Mouse (Mus musculus) megakaryocyte-erythroid progenitor cell, adult 5-6 weeks (primary cell): Measurements from ENCODE around the gene Fam129a. TPM values are rescaled to one million over a fixed set of nuclear protein-coding genes. Genes with fewer than 3 reads are reported as not detected.
A peak's percentile ranks its signal among the peaks of the same experiment; 100 is the strongest.
"Not testable (repeated sequence)": the region's sequence is repeated elsewhere in the genome, so short reads cannot be mapped to it uniquely, and the experiment has no call there.

Experiments
- ATAC-seq: replicated peaks from 2 replicates; pipeline ENCODE4 v1.8.0; 2016; ENCODE audit warnings: mild to moderate bottlenecking, inconsistent platforms; ENCODE audit not compliant: severe bottlenecking, poor library complexity, low FRiP score, low TSS enrichment
- total RNA-seq, 2 experiments: library from RNA; stranded (forward) in 1 of 2; stranded (reverse) in 1 of 2; fragments of 200-1000, 215-1000 nt in 1 of 2; fragments of >200 nt in 1 of 2; fragmentation: Nextera tagmentation in 1 of 2; gene quantifications; 2 replicates each; pipeline ENCODE4 v1.2.3; 2014 to 2017

Fam129a gene
- total RNA-seq, 2 experiments from 2014 or later = 0.83 to 3.1 TPM

DNA sequence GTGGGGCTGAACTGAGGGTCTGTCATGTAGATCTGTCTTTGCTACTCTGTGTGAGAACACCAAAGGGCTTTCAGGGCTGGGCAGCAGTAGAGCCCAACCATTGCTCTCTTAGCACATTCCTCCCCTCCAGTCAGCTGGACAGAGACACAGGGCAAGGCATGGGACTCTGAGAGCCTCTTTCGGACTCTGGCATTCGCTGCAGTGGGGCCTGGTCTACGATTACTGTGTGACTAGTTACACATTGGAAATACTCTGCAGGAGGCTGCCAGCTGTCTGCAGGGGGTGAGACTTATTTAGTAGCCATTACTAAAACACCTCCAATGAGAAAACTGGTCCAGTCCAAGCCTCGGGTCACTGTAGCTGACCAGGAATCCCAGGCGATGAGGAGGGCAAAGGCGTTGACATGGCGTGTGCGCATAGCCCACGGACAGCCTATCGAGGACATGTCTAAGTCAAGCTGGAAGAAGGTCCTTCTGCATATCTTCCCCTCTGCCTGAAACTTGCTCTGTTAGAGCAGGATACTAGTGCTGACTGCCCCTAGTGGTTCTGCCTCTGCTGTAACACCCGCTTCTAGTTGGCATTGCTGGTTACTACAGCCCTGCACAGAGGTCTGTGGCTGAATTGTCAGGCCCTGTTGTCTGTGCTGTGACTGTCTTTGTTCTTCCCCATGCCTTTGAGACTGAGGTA is 145.2 kb downstream of the Fam129a start:
- peak; percentile 66 for ATAC-seq

DNA sequence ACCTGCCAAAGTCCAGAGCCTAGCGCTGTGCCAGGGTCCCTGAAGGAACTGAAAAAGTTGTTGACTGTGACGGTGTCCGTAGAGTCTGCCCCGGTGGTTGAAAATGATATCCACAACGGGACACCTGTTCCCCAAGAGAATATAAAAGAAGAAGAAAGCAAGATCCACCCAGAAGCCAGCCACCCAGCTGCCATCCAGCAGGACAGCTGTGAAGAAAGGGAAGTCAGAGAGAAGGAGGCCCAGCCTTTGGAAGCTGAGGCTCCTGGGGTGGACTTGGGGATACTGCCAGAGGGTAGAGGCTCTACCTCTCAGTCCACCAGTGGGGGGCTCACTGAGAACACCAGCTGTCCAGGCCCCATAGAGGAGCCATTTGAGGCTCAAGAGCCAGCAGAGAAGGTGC is 146.6 kb downstream of the Fam129a start:
- ATAC-seq = no peak

DNA sequence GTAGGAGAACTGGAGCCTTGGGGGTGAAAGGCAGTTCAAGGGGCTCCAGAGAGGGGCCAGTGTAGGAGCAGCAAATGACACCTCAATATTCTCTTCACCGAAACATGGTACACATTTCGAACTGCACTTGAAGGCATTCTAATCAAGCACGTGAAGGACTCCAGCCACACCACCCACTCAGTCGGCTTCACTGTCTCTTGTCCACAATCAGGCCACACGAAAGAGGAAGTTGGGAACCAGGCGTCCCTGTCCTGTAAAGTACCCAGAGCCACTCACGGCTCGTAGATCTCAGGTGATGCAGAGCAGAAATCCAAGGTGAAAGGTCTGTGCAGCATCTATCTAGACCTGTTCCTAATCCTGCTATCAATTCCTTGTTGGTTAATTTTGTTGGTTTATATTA is 147.6 kb downstream of the Fam129a start:
- 0 out of 2 replicates have a peak, but pooled peaks have one; percentile 21 for ATAC-seq

DNA sequence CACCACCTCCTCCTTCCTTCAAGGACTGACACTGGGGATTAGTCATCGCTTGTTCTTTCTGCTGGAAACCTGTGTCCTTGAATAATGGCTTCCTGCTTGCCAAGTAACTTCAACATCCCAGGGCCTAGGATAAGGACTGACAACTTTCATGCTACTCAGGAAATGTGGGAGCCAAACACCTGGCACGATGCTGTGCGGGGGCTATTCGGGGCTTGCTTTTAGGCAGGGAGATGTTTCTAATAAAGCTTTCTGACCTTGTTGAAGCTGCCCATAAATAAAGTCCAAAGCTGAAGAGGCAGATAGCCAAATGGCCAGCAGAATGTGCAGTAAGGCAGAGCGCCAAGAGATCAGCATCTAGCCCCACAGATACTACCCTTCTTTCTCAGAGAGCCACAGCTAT is 148.9 kb downstream of the Fam129a start:
- no peak for ATAC-seq

DNA sequence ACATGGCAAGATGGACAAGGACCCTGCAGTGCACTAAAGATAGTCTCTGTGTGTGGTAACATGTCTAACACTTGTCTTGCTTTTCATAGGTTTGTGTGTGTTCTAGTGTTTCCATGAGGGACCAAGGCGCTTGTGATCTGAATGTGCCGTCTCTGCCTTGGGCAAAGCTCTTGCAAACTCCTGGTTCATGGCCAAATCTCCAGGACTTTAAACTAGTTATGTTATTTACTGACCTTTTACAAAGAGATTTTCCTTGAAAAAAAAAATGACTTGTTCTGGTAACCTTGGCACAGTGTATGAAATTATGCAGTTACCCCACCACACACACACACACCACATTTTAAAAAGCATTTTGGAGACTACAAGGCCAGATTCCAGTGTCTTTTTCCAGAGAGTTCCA is 149.6 kb downstream of the Fam129a start:
- no peak for ATAC-seq

DNA sequence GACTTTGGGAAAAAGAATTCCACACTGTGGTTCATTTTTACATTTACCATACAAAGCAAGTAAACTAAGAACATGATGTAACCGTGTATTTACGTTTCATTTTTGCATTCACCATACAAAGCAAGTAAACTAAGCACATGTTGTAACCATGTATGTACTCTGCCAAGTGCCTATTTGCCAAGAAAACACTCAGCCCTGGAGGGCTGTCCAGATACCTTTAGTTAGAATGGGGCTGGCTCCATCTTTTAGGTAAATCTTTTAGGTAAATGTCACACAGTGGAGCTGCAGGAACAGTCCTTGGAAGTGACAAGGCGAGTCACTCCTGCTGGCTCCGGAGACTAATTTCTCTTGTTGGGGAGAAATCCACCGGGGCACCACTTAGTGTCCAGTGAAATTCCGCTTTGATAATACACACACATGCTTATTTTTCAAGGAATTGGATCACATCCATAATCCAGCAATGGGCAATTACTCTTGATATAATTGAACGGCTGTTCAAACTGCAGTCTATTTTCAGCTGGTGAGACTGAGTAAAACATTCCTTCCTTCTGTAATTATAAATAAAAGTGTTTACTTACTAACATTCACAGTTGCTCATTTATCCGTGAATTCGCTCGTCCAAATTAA is 150.5 kb downstream of the Fam129a start:
- no peak for ATAC-seq

DNA sequence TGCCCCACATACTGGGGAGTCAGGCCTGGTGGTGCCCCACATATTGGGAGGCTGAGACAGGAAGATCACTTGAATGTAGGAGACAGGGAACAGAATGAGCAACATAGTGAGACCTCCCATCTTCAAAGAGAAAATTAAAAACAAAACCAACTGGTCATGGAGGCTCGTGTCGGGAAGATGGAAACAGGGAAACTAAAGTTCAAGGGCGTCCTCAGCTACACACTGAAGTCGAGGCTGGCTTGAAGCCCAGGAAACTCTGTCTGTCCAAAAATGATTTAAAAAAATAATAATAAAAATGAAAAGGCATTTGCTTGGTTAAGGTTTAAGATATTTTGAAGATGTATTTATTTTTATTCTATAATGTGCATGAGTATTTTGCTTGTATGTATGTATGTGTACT is 152.8 kb downstream of the Fam129a start:
- ATAC-seq = no peak

DNA sequence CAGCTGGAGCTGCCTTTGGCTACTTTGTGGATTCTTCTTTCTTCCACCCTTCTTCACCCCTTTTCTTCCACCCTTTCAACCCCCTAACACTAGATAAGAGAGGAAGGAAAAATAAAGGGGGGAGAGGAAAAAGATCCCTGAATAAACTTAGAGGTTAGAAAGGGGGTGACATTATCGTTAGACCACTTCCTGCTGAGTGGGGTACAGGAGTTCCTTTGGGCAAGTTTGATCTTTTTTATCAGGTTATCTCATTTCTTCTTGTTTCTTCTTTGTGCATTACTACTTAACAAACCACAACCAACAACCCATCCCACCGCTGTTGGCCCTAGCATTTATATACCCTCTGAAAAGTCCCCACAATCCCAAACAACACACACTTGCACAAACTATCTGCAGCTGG is 154.6 kb downstream of the Fam129a start:
- ATAC-seq = no peak

DNA sequence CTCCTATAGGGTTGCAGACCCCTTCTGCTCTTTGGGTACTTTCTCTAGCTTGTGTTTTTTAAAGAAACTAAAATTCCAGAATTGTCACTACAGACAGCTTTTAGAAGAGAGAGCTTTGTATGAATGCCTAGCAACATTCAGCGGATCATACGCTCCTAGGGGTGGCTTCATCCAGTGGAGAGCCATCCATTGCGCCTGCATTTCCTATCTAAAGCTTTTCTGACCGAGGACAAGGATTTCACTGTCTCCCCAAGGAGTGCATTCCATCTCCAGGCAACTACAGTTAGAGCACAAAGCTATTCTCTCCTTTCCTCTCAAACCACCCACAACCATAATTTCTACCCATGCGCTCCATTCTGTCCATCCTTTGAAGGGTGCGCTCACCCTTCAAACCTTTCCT is 155.4 kb downstream of the Fam129a start:
- ATAC-seq = no peak

DNA sequence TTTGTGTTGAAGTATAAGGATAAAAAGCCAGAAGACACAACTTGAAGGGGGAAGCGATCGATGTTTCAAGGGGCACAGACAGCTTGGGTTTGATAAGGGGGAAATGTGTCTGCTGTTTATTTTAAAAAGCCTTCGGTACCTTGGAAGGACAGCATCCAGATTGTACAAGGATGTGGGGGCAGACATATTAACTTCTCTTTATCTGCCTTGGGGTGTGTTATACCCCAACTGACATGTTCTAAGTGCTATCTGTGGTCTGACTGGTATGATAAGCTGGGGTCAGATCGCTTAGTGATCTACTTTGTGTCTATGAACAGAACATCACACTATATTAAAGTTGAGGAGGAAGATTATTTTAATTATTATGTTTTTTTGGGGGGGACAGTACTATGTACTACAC is 157.2 kb downstream of the Fam129a start:
- no peak for ATAC-seq

DNA sequence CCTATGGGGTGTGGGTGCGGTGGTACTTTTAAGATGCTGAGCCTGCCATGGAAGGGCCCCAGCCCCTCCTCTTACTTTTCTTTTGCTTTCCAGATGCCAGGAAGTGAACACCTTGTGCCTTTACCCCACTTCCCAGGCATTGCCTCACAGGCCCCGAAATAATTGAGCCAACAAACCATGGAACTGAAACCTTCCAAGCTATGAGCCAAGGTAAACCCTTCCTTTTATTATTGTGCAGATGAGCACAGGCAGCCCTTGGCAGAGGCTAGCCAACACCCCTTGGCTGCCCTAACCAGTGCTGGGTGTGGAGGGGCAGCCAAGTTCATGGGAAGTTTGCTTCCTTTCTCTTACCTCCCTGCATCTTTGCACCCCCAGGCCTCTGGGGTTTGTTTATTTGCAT is 166.2 kb downstream of the Fam129a start:
- ATAC-seq = no peak

DNA sequence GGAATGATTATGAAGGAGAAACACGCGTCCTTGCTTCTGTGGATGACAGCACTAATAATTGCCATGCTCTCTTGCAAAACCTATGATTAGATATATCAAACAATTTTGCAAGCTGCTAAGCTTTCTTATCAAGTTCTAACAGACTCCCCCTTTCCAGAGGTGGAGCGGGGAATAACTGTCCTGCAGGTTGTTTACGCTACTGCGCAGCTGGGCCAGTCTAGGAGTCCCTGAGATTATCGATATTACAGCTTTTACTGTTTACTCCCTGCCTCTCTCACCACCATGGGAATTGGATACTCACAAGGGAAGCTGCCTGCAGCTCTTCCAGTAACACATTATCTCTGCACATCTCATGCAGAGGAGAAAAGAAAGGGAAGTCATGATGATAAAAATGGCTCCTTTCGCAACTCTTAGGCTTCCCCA is 170.2 kb downstream of the Fam129a start:
- ATAC-seq = peak; percentile 94

DNA sequence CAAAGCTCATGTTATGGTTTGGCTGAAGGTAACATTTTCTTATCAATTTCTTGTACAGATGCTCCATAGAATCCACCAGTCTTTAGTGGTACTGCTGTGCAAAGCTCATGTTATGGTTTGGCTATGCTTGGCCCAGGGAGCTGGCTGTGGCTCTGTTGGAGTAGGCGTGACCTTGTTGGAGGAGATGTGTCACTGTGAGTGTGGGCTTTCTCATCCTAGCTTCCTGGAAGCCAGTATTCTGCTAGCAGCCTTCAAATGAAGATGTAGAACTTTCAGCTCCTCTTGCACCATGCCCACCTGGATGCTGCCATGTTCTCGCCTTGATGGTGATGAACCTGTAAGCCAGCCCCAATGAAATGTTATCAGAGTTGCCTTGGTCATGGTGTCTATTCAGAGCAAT is 178.9 kb downstream of the Fam129a start:
- ATAC-seq = not testable (repeated sequence)

DNA sequence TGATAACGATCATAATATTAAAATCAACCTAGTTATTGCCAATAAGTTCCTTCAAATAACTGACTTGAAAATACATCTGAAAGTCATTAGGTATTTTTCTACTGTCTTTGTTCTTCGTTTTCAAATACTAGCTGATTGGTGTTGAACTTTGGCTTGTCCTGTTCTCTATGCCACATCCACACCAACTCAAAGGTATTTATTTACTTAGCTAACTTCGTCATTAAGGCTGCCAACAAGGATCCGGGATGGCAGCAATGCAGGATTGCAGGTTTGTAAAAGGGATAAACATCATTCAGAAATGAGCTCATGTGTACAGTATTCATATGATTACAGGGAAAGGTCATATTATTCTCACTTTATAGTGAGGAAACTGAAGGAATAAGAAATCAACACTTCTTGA is 182.0 kb downstream of the Fam129a start:
- ATAC-seq = no peak

DNA sequence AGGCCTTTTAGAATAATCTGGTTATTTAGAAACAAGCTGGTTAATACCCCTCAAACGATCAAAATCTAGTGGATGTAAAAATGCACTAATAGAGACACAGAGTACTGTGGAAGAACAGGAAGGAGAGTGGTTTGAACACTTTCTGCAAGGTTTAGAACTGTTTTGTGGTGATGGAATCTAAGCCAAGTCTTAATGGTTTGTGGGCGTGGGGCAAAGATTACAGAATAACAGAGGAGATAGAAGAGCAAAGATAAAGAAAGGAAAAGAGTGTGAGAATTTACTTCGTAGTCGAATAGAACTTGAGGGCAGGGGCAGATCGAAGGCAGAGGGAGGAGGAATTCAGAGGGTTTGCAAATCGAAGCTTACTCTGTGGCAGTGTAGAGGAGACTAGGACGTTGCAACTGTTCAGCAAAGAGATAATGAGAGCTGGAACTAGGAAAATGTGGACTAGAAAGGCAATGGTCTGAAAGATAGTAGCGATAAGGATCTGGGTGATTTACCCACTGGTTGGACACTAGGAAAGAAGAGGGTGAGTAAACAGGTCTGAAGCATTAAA is 182.5 kb downstream of the Fam129a start:
- ATAC-seq = no peak

DNA sequence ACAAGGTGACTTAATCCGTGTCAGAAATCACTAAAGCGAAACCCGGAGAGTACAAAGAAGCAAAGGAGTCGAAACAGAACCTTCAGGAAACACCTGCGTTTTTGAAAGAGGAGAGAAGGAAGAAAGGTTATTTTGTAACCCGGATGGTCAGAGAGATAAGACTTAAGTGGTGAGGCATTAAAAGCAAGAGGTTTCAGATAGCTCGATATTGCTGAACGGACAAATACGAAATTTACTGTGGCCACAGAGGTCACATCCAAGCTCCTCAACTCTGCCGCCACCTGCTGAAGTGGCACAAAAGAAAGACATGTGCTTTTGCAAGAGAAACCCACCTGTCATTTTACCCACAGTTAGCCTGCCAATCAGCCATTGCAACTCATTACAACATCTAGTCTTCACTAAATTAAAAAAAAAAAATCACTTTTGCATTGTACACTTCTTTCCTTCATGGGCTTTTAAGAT is 183.1 kb downstream of the Fam129a start:
- peak; percentile 24; the same call in 1 of the 2 replicates for ATAC-seq

DNA sequence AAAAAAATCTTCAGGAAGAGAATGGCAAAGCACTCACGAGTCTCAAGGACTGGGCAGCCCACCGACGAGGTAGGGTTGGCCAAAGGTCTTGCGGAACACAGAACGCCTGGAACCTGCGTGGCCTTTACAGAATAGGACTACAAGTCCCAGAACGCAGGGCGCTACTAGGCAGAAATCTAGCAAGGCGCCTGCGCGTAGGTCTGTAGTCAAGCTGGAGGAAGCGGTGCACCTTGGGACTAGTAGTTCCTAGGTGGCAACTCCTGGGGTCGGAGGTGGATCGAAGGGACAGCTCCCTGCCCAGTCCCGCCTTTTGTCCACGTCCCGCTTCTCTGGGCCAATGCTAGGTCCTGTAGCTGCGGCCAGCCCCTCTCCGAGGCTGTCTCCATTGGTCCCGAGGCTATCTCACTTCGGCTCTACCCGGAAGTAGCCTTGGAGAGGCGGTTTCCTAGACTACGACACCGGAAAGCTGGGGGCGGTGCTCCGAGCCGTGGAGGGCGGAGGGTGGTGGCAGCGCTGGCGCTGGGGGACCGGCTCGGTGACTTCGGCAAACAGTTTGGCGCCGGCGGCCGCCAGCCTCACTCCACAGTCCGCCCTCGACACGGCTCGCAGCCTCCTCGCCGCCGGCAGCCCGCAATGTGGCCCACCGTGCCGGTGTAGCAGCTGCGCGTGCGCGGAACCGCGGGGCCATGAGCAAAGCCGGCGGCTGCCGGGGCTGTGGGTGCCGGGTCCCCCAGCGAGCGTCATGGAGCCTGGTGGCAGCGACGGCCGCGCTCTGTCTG is 184.1 kb downstream of the Fam129a start, which contains the start of gene Edem3:
Gene Edem3, plus strand, starts transcription at position 491 of the 779 bp plus-strand sequence.
- ATAC-seq = peak; percentile 93

DNA sequence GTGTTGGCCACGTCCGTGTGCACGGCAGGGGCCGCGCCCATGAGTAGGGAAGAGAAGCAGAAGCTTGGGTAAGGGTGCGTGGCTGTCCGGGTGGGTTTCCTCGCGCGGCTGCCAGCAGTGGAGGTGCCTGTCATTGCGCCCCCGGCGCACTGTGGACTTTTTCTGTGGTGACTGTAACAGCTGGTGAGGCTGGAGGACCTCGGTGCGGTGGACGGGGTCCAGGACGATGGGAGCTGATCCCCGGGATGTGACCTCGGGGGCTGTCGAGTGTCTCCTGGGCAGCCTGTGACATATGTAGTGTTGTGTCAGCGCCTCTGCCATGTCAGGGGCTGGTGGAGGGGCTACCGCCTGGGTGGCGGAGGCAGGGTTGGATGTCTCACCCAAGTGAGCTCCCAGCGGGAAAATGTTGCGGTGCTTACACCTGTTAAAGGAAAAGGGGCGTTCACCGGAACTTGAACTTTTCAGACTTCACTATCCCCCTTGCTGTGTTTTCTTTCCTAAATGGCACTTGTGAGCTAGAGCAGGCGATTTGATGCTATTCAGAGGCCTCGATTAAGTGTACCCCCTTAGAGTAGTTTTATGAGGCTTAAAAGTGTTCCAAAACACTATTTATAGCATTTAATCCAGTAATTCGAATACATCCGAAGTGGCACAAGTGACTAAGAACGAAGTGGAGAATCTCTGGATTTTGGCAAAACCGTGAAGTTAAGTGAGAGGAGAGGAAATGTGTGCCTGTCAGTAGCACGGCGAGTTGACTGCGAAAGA is 184.9 kb downstream of the Fam129a start:
- peak; percentile 1 for ATAC-seq

DNA sequence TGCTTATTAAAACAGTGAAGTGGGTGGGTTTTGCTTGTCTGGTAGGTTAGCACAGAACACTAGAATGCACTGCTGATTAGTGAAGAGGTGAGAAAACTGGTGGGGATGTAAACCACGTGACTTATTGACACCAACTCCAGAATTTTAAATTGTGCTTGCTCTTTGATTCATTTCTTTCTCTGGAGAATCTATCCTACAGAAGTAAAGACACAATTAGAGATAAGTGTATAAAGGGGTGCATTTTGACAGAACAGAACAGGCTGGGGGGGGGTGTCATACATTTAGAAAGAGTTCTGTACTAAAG is 185.4 kb downstream of the Fam129a start:
- no peak for ATAC-seq

DNA sequence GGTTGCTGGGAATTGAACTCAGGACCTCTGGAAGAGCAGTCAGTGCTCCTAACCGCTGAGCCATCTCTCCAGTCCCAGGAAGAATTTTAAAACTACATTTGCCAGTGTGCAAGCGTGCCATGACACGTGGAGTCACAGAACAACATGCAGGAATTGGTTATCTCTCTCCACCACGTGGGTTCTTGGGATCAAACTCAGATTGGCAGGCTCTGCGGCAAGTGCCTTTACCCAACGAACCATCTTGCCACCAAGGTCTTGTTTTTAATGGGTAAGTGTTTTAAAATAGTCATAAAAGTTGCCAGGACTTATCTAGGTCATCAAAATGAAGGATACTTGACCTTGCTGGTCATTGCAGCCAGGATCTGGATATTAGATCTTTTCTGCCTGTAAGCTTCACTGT is 187.3 kb downstream of the Fam129a start:
- ATAC-seq = peak; percentile 33; the same call in 1 of the 2 replicates
